ENCODE assay signal across 7 mouse cellular contexts in genomic region chr9:78447973-78448873, GRCm38 (mm10). TPM values are rescaled to one million over a fixed set of nuclear protein-coding genes. Genes with fewer than 3 reads are reported as not detected.
A peak's percentile ranks its signal among the peaks of the same experiment; 100 is the strongest.
DNase-seq lines count a peak whose midpoint lies in the region; ATAC-seq lines count a peak whose summit lies in the region.

Gene Mto1 (plus strand): TSS chr9:78448208.
Gene Gm17324 (minus strand): TSS chr9:78448786.

- whole genome bisulfite sequencing in embryonic facial prominence, embryonic 10.5 days: under 1% methylated on average over 96 of the region's 96 CpGs
- WGBS in limb, embryonic 11.5 days: under 1% methylated on average over 94 of the region's 96 CpGs
- under 1% methylated on average over 96 of the region's 96 CpGs for WGBS in midbrain, embryonic 14.5 days

- H3K9me3 ChIP-seq in embryonic facial prominence, embryonic 10.5 days: no peaks in the 10 kb centered on the region
- H3K9me3 ChIP-seq in limb, embryonic 11.5 days (ENCODE audit: control insufficient read depth, low read length): no peaks in the 10 kb centered on the region
- H3K9me3 ChIP-seq in midbrain, embryonic 14.5 days (ENCODE audit: control insufficient read depth, low read length): no peaks in the 10 kb centered on the region

- peak; percentile 94 for DNase-seq in adrenal gland, postnatal 10 days
- DNase-seq in embryonic facial prominence, embryonic 10.5 days (ENCODE audit: low spot score): peak; percentile 94
- peak; percentile 99 for DNase-seq in heart, adult 11 months
- peak; percentile 91 for DNase-seq in kidney, adult 18-20 months
- DNase-seq in limb, embryonic 11.5 days (ENCODE audit: low spot score): peak; percentile 94
- DNase-seq in midbrain, embryonic 14.5 days: peak; percentile 97
- peak; percentile 79 to 86 for DNase-seq in spleen, adult 18-20 months

- peaks cover 25% of the 10 kb centered on the region for H3K36me3 ChIP-seq in embryonic facial prominence, embryonic 10.5 days (replicated peaks)
- H3K36me3 ChIP-seq in limb, embryonic 11.5 days (ENCODE audit: control insufficient read depth, insufficient read depth, low read length): peaks cover 8% of the 10 kb centered on the region; the same call in 1 of the 2 replicates
- peaks cover 26% of the 10 kb centered on the region for H3K36me3 ChIP-seq in midbrain, embryonic 14.5 days (ENCODE audit: control insufficient read depth, insufficient read depth, low read length)

- H3K4me2 ChIP-seq in limb, embryonic 11.5 days (ENCODE audit: low read depth, severe bottlenecking): peak within 1 kb of the TSS; percentile 73
- H3K4me2 ChIP-seq in midbrain, embryonic 14.5 days (ENCODE audit: low read length): peak within 1 kb of the TSS; percentile 59

- H3K27ac ChIP-seq in embryonic facial prominence, embryonic 10.5 days (replicated peaks): peak within 1 kb of the TSS; percentile 89
- H3K27ac ChIP-seq in limb, embryonic 11.5 days (replicated peaks; ENCODE audit: low read depth, low read length): peak within 1 kb of the TSS; percentile 30; the same call in 1 of the 2 replicates
- peak within 1 kb of the TSS; percentile 93 for H3K27ac ChIP-seq in midbrain, embryonic 14.5 days (replicated peaks; ENCODE audit: low read depth, low read length)

- peak; percentile 91 for ATAC-seq in limb, embryonic 11.5 days (ENCODE audit: insufficient number of reproducible peaks, low FRiP score, low TSS enrichment, low read depth)
- peak; percentile 96 for ATAC-seq in midbrain, embryonic 14.5 days (ENCODE audit: low FRiP score, low TSS enrichment)

- H3K4me1 ChIP-seq in embryonic facial prominence, embryonic 10.5 days: peaks cover 13% of the 10 kb centered on the region
- H3K4me1 ChIP-seq in limb, embryonic 11.5 days (ENCODE audit: control insufficient read depth, insufficient read depth, low read length): peaks cover 5% of the 10 kb centered on the region; the same call in 1 of the 2 replicates
- H3K4me1 ChIP-seq in midbrain, embryonic 14.5 days (ENCODE audit: control insufficient read depth, insufficient read depth, low read length): peaks cover 9% of the 10 kb centered on the region

- H3K9ac ChIP-seq in limb, embryonic 11.5 days (ENCODE audit: low read length): peak within 1 kb of the TSS; percentile 87
- H3K9ac ChIP-seq in midbrain, embryonic 14.5 days (replicated peaks; ENCODE audit: low read length): peak within 1 kb of the TSS; percentile 86

- peak within 1 kb of the TSS; percentile 100 for H3K4me3 ChIP-seq in embryonic facial prominence, embryonic 10.5 days
- H3K4me3 ChIP-seq in limb, embryonic 11.5 days (ENCODE audit: low read depth, low read length): peak within 1 kb of the TSS; percentile 97
- peak within 1 kb of the TSS; percentile 94 for H3K4me3 ChIP-seq in midbrain, embryonic 14.5 days (replicated peaks; ENCODE audit: low read depth, low read length)

- H3K27me3 ChIP-seq in embryonic facial prominence, embryonic 10.5 days (replicated peaks; ENCODE audit: low read depth, poor library complexity, severe bottlenecking): peaks cover 41% of the 10 kb centered on the region
- peaks cover 20% of the 10 kb centered on the region for H3K27me3 ChIP-seq in limb, embryonic 11.5 days (ENCODE audit: control insufficient read depth, insufficient read depth, low read length)
- peaks cover 25% of the 10 kb centered on the region for H3K27me3 ChIP-seq in midbrain, embryonic 14.5 days (ENCODE audit: control insufficient read depth, insufficient read depth, low read length)

RNA-seq across cellular contexts. Expression of gene Mto1, which starts in this region (rescaled TPM):
- 10 to 100 TPM; 23.6 to 29.8 TPM for total RNA-seq in adrenal gland, postnatal 10 days (2021)
- polyA plus RNA-seq in embryonic facial prominence, embryonic 10.5 days (2016; fragmentation: Nextera tagmentation; extraction: Ambion mirVana): 23.0 and 23.8 TPM in 2 replicates
- 22.1 and 22.6 TPM in 2 replicates for polyA plus RNA-seq in limb, embryonic 11.5 days (2014; fragmentation: Nextera tagmentation; extraction: Ambion mirVana)
- polyA plus RNA-seq in midbrain, embryonic 14.5 days (2014; fragmentation: Nextera tagmentation; extraction: Ambion mirVana): 22.3 and 27.4 TPM in 2 replicates

RNA-seq across cellular contexts. Expression of gene Gm17324, which starts in this region (rescaled TPM):
- total RNA-seq in adrenal gland, postnatal 10 days (2021): under 1 TPM in 1 of 2 experiments, not detected in 1; 0.60 TPM
- 0.30 and 0.78 TPM in 2 replicates for polyA plus RNA-seq in embryonic facial prominence, embryonic 10.5 days (2016; fragmentation: Nextera tagmentation; extraction: Ambion mirVana)
- 0.36 and 0.54 TPM in 2 replicates for polyA plus RNA-seq in limb, embryonic 11.5 days (2014; fragmentation: Nextera tagmentation; extraction: Ambion mirVana)
- polyA plus RNA-seq in midbrain, embryonic 14.5 days (2014; fragmentation: Nextera tagmentation; extraction: Ambion mirVana): 0.92 and 1.4 TPM in 2 replicates

Comparison
In these comparisons a context has a peak if more than half of its experiments do, and no peak if none do; other contexts are left out.
1. Peak in every context shown above with its lines: DNase-seq, ATAC-seq, H3K4me3 ChIP-seq and H3K27ac ChIP-seq.
2. H3K27ac ChIP-seq: peak in every context shown above with its lines; median percentile 93 in midbrain, embryonic 14.5 days; 89 in embryonic facial prominence, embryonic 10.5 days; 30 in limb, embryonic 11.5 days.